Mouse (Mus musculus): Measurements from ENCODE around the gene Syngr3. TPM values are rescaled to one million over a fixed set of nuclear protein-coding genes. Genes with fewer than 3 reads are reported as not detected.

Syngr3 gene
- polyA plus RNA-seq, 1 experiment from 2014 or later = 6.2 TPM

GRCm38 (mm10) chr17:24644875-24645721 is 44.7 kb downstream of the Syngr3 start:
- Histone ChIP-seq H3K4me3 (ENCODE audit: low read depth, low read length) (no peak overlapping the region), H3K9me3 (replicated peaks; ENCODE audit: control insufficient read depth, low read length) (no peaks in the 10 kb centered on the region), H3K9ac (replicated peaks; ENCODE audit: low read length) (peak overlapping the region; percentile 1; the same call in 1 of the 2 replicates), H3K4me1 (ENCODE audit: control insufficient read depth, insufficient read depth, low read length) (peaks cover 12% of the 10 kb centered on the region), H3K27me3 (ENCODE audit: control insufficient read depth, insufficient read depth, low read length) (no peaks in the 10 kb centered on the region), H3K36me3 (replicated peaks; ENCODE audit: control insufficient read depth, insufficient read depth, low read depth, low read length) (no peaks in the 10 kb centered on the region; the same call in 1 of the 2 replicates), H3K4me2 (ENCODE audit: low read depth, low read length) (no peak overlapping the region), H3K27ac (replicated peaks; ENCODE audit: low read depth, low read length) (no peak overlapping the region)
- DNase-seq (ENCODE audit: low spot score) (no peak), ATAC-seq (replicated peaks; ENCODE audit: insufficient number of reproducible peaks, low FRiP score, low TSS enrichment, low read depth) (no peak)
- 77% methylated on average over 9 of the region's 9 CpGs for WGBS

- Histone ChIP-seq H3K4me2 (ENCODE audit: low read depth, low read length) (no peak overlapping the region), H3K4me1 (ENCODE audit: control insufficient read depth, insufficient read depth, low read length) (peaks cover 16% of the 10 kb centered on the region), H3K27me3 (ENCODE audit: control insufficient read depth, insufficient read depth, low read length) (no peaks in the 10 kb centered on the region), H3K9ac (replicated peaks; ENCODE audit: low read length) (peak overlapping the region; percentile 1), H3K4me3 (ENCODE audit: low read depth, low read length) (no peak overlapping the region), H3K36me3 (replicated peaks; ENCODE audit: control insufficient read depth, insufficient read depth, low read depth, low read length) (no peaks in the 10 kb centered on the region; the same call in 1 of the 2 replicates), H3K9me3 (replicated peaks; ENCODE audit: control insufficient read depth, low read length) (no peaks in the 10 kb centered on the region), H3K27ac (replicated peaks; ENCODE audit: low read depth, low read length) (no peak overlapping the region)
- WGBS = 29% methylated on average over 7 of the region's 7 CpGs
- ATAC-seq (replicated peaks; ENCODE audit: insufficient number of reproducible peaks, low FRiP score, low TSS enrichment, low read depth) = no peak
- DNase-seq (ENCODE audit: low spot score) = no peak
These were observed 45.6 kb downstream of the Syngr3 start for GRCm38 (mm10) chr17:24644030-24644715.

GRCm38 (mm10) chr17:24642791-24643343 is 46.9 kb downstream of the Syngr3 start:
- H3K9me3 ChIP-seq (replicated peaks; ENCODE audit: control insufficient read depth, low read length) = no peaks in the 10 kb centered on the region
- H3K27ac ChIP-seq (replicated peaks; ENCODE audit: low read depth, low read length) = no peak overlapping the region
- no peak for DNase-seq (ENCODE audit: low spot score)
- no peak overlapping the region for H3K9ac ChIP-seq (replicated peaks; ENCODE audit: low read length)
- peaks cover 15% of the 10 kb centered on the region for H3K4me1 ChIP-seq (ENCODE audit: control insufficient read depth, insufficient read depth, low read length)
- ATAC-seq (replicated peaks; ENCODE audit: insufficient number of reproducible peaks, low FRiP score, low TSS enrichment, low read depth) = no peak
- H3K4me3 ChIP-seq (ENCODE audit: low read depth, low read length) = no peak overlapping the region
- no peaks in the 10 kb centered on the region for H3K27me3 ChIP-seq (ENCODE audit: control insufficient read depth, insufficient read depth, low read length)
- H3K36me3 ChIP-seq (replicated peaks; ENCODE audit: control insufficient read depth, insufficient read depth, low read depth, low read length) = no peaks in the 10 kb centered on the region; the same call in 1 of the 2 replicates
- WGBS = 60% methylated on average over 6 of the region's 6 CpGs
- no peak overlapping the region for H3K4me2 ChIP-seq (ENCODE audit: low read depth, low read length)

- Histone ChIP-seq H3K9me3 (replicated peaks; ENCODE audit: control insufficient read depth, low read length) (no peaks in the 10 kb centered on the region), H3K4me1 (ENCODE audit: control insufficient read depth, insufficient read depth, low read length) (peaks cover 15% of the 10 kb centered on the region), H3K27ac (replicated peaks; ENCODE audit: low read depth, low read length) (no peak overlapping the region), H3K4me2 (ENCODE audit: low read depth, low read length) (no peak overlapping the region), H3K27me3 (ENCODE audit: control insufficient read depth, insufficient read depth, low read length) (no peaks in the 10 kb centered on the region), H3K36me3 (replicated peaks; ENCODE audit: control insufficient read depth, insufficient read depth, low read depth, low read length) (no peaks in the 10 kb centered on the region), H3K4me3 (ENCODE audit: low read depth, low read length) (no peak overlapping the region), H3K9ac (replicated peaks; ENCODE audit: low read length) (no peak overlapping the region)
- 94% methylated on average over 14 of the region's 14 CpGs for WGBS
- DNase-seq (ENCODE audit: low spot score) (no peak), ATAC-seq (replicated peaks; ENCODE audit: insufficient number of reproducible peaks, low FRiP score, low TSS enrichment, low read depth) (no peak)
These were observed 47.8 kb downstream of the Syngr3 start for GRCm38 (mm10) chr17:24641944-24642343.

- no peaks in the 10 kb centered on the region for H3K36me3 ChIP-seq (replicated peaks; ENCODE audit: control insufficient read depth, insufficient read depth, low read depth, low read length)
- ATAC-seq (replicated peaks; ENCODE audit: insufficient number of reproducible peaks, low FRiP score, low TSS enrichment, low read depth) (no peak), DNase-seq (ENCODE audit: low spot score) (no peak)
- no peak overlapping the region for H3K4me2 ChIP-seq (ENCODE audit: low read depth, low read length)
- H3K27me3 ChIP-seq (ENCODE audit: control insufficient read depth, insufficient read depth, low read length) = no peaks in the 10 kb centered on the region
- no peaks in the 10 kb centered on the region for H3K9me3 ChIP-seq (replicated peaks; ENCODE audit: control insufficient read depth, low read length)
- H3K9ac ChIP-seq (replicated peaks; ENCODE audit: low read length) = no peak overlapping the region
- 94% methylated on average over 15 of the region's 15 CpGs for WGBS
- H3K27ac ChIP-seq (replicated peaks; ENCODE audit: low read depth, low read length) = no peak overlapping the region; the same call in 1 of the 2 replicates
- H3K4me3 ChIP-seq (ENCODE audit: low read depth, low read length) = no peak overlapping the region
- H3K4me1 ChIP-seq (ENCODE audit: control insufficient read depth, insufficient read depth, low read length) = peaks cover 15% of the 10 kb centered on the region
These were observed 49.2 kb downstream of the Syngr3 start for GRCm38 (mm10) chr17:24640581-24640980.

GRCm38 (mm10) chr17:24640119-24640518 is 49.6 kb downstream of the Syngr3 start:
- no peaks in the 10 kb centered on the region for H3K27me3 ChIP-seq (ENCODE audit: control insufficient read depth, insufficient read depth, low read length)
- H3K4me3 ChIP-seq (ENCODE audit: low read depth, low read length) = no peak overlapping the region
- DNase-seq (ENCODE audit: low spot score) = no peak
- H3K9me3 ChIP-seq (replicated peaks; ENCODE audit: control insufficient read depth, low read length) = no peaks in the 10 kb centered on the region
- H3K4me1 ChIP-seq (ENCODE audit: control insufficient read depth, insufficient read depth, low read length) = peaks cover 15% of the 10 kb centered on the region
- H3K4me2 ChIP-seq (ENCODE audit: low read depth, low read length) = peak overlapping the region; percentile 17; the same call in 1 of the 2 replicates
- ATAC-seq (replicated peaks; ENCODE audit: insufficient number of reproducible peaks, low FRiP score, low TSS enrichment, low read depth) = no peak
- H3K9ac ChIP-seq (replicated peaks; ENCODE audit: low read length) = peak overlapping the region; percentile 29
- no peaks in the 10 kb centered on the region for H3K36me3 ChIP-seq (replicated peaks; ENCODE audit: control insufficient read depth, insufficient read depth, low read depth, low read length)
- peak overlapping the region; percentile 91 for H3K27ac ChIP-seq (replicated peaks; ENCODE audit: low read depth, low read length)
- 80% methylated on average over 7 of the region's 7 CpGs for WGBS

- Histone ChIP-seq H3K9ac (replicated peaks; ENCODE audit: low read length) (peak overlapping the region; percentile 29), H3K4me2 (ENCODE audit: low read depth, low read length) (peak overlapping the region; percentile 24; the same call in 1 of the 2 replicates), H3K4me3 (ENCODE audit: low read depth, low read length) (no peak overlapping the region), H3K27me3 (ENCODE audit: control insufficient read depth, insufficient read depth, low read length) (no peaks in the 10 kb centered on the region), H3K4me1 (ENCODE audit: control insufficient read depth, insufficient read depth, low read length) (peaks cover 14% of the 10 kb centered on the region), H3K36me3 (replicated peaks; ENCODE audit: control insufficient read depth, insufficient read depth, low read depth, low read length) (no peaks in the 10 kb centered on the region), H3K9me3 (replicated peaks; ENCODE audit: control insufficient read depth, low read length) (no peaks in the 10 kb centered on the region), H3K27ac (replicated peaks; ENCODE audit: low read depth, low read length) (peak overlapping the region; percentile 91)
- WGBS = 29% methylated on average over 5 of the region's 5 CpGs
- DNase-seq (ENCODE audit: low spot score) = peak; percentile 84
- ATAC-seq (replicated peaks; ENCODE audit: insufficient number of reproducible peaks, low FRiP score, low TSS enrichment, low read depth) = peak; percentile 76
These were observed 50.2 kb downstream of the Syngr3 start for GRCm38 (mm10) chr17:24639571-24639988.
